Mouse (Mus musculus) embryonic facial prominence, embryonic 14.5 days (tissue): Measurements from ENCODE around the gene Jazf1. TPM values are rescaled to one million over a fixed set of nuclear protein-coding genes. Genes with fewer than 3 reads are reported as not detected.

Experiments
- ATAC-seq: fragments of 200-750 bp; cut with Nextera tagmentation; 2 replicates; pipeline ENCODE4 v1.8.0; 2017; ENCODE audit warnings: low read depth, moderate number of reproducible peaks, moderate TSS enrichment
- DNase-seq: peaks from one replicate; pipeline ENCODE4 v3.0.0-alpha.2; 2015; ENCODE audit warnings: low spot score
- H3K27ac ChIP-seq: fragments of 300-500 bp; sonication (generic); replicated peaks from 2 replicates; pipeline ENCODE4 v1.5.1; 2014; ENCODE audit warnings: low read depth, mild to moderate bottlenecking, low read length, moderate library complexity
- H3K27me3 ChIP-seq: fragments of 300-500 bp; sonication (generic); replicated peaks from 2 replicates; pipeline ENCODE4 v1.6.1; 2014; ENCODE audit warnings: low read length; ENCODE audit not compliant: control insufficient read depth, insufficient read depth
- H3K36me3 ChIP-seq: fragments of 300-500 bp; sonication (generic); 2 replicates; pipeline ENCODE4 v1.6.1; 2014; ENCODE audit warnings: low read length, mixed read lengths; ENCODE audit not compliant: control insufficient read depth, insufficient read depth
- H3K4me1 ChIP-seq: fragments of 300-500 bp; sonication (generic); 2 replicates; pipeline ENCODE4 v1.6.1; 2014; ENCODE audit warnings: antibody characterized with exemption, low read length; ENCODE audit not compliant: control insufficient read depth, insufficient read depth
- H3K4me2 ChIP-seq: fragments of 300-500 bp; sonication (generic); 2 replicates; pipeline ENCODE4 v1.6.1; 2014; ENCODE audit warnings: low read depth, mild to moderate bottlenecking, low read length, moderate library complexity, mixed read lengths
- H3K4me3 ChIP-seq: fragments of 300-500 bp; sonication (generic); 2 replicates; pipeline ENCODE4 v1.5.1; 2014; ENCODE audit warnings: low read depth, mild to moderate bottlenecking, low read length
- H3K9ac ChIP-seq: fragments of 300-500 bp; sonication (generic); 2 replicates; pipeline ENCODE4 v1.6.1; 2014; ENCODE audit warnings: low read depth, mild to moderate bottlenecking, low read length, moderate library complexity, mixed read lengths
- H3K9me3 ChIP-seq: fragments of 300-500 bp; sonication (generic); 2 replicates; pipeline ENCODE4 v1.6.1; 2016; ENCODE audit warnings: low read length; ENCODE audit not compliant: control insufficient read depth
- WGBS: fragments of 180-500 bp; shearing (Covaris S2); extraction: QIAGEN DNeasy Blood & Tissue Kit; methylation state at CpG from one replicate; pipeline ENCODE4 v1.1.7; 2014; 5-methylcytosine and 5-hydroxymethylcytosine counted together
- polyA plus RNA-seq: library from polyadenylated mRNA; unstranded; fragments of >200 nt; fragmentation: Nextera tagmentation; extraction: Ambion mirVana; gene quantifications from 2 replicates; pipeline ENCODE4 v1.2.1, GENCODE M21; 2014

Gene Jazf1
- polyA plus RNA-seq, 1 experiment from 2014 or later = 17.2 TPM

- DNase-seq (no peak), ATAC-seq (no peak)
- Histone ChIP-seq H3K27me3 (no peaks in the 10 kb centered on the region), H3K9ac (no peak overlapping the region), H3K4me1 (no peaks in the 10 kb centered on the region), H3K4me3 (no peak overlapping the region), H3K4me2 (no peak overlapping the region), H3K9me3 (no peaks in the 10 kb centered on the region), H3K27ac (no peak overlapping the region), H3K36me3 (no peaks in the 10 kb centered on the region)
- 85% methylated on average over 4 of the region's 4 CpGs for WGBS
Observed at GRCm38 (mm10) chr6:52903226-52903960, 165.0 kb downstream of the Jazf1 start.

- ATAC-seq (no peak), DNase-seq (no peak)
- H3K9ac ChIP-seq = no peak overlapping the region
- peaks cover 1% of the 10 kb centered on the region; the same call in 1 of the 2 replicates for H3K4me1 ChIP-seq
- H3K36me3 ChIP-seq = no peaks in the 10 kb centered on the region
- H3K4me3 ChIP-seq = no peak overlapping the region
- no peaks in the 10 kb centered on the region for H3K9me3 ChIP-seq
- H3K27ac ChIP-seq = no peak overlapping the region
- 86% methylated on average over 3 of the region's 3 CpGs for WGBS
- no peak overlapping the region for H3K4me2 ChIP-seq
- H3K27me3 ChIP-seq = no peaks in the 10 kb centered on the region
Observed at GRCm38 (mm10) chr6:52899574-52900245, 168.7 kb downstream of the Jazf1 start.

DNA sequence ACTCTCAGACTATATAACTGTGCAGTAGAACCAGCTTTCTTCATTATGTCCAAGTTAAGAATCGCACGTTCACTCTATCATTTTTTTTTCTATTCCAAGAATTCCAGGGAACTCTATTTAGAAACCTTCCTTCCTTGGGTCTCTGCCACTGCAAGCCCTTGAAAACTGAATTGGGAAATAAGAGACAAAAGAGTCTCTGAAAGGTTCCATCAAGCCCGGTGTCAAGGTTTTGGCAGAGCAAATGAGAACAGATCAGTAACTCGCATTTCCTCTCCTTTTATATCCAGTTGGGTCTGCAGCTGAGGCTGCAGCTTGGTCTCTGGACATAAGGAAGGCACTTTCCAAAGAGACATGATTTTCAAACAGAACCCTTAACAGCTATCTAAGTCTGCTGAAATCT is 173.4 kb downstream of the Jazf1 start:
- H3K4me1 ChIP-seq = peaks cover 5% of the 10 kb centered on the region; the same call in 1 of the 2 replicates
- no peaks in the 10 kb centered on the region for H3K27me3 ChIP-seq
- H3K4me2 ChIP-seq = no peak overlapping the region
- H3K4me3 ChIP-seq = no peak overlapping the region
- DNase-seq = no peak
- H3K9ac ChIP-seq = no peak overlapping the region
- no peaks in the 10 kb centered on the region for H3K9me3 ChIP-seq
- no peaks in the 10 kb centered on the region for H3K36me3 ChIP-seq
- no peak overlapping the region for H3K27ac ChIP-seq
- WGBS = 71% methylated on average over 4 of the region's 4 CpGs
- ATAC-seq = no peak

DNA sequence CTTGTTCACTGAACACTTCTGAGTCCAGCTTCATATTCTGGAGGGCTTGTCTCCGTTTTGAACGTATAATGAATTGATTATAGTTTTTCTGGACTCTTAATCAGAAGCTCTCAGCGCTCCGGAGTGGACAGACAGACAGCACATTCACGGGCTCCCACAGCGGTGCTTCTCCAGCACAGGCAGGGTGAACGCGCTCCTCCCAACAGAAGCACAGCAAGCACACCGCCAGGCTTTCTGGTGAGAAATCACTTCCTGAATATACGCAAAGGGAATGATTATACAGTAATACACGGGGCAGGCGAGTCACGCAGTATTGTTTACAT is 174.0 kb downstream of the Jazf1 start:
- no peak overlapping the region for H3K4me2 ChIP-seq
- DNase-seq = peak; percentile 35
- no peaks in the 10 kb centered on the region for H3K9me3 ChIP-seq
- H3K9ac ChIP-seq = no peak overlapping the region
- H3K27me3 ChIP-seq = no peaks in the 10 kb centered on the region
- no peak overlapping the region for H3K4me3 ChIP-seq
- H3K27ac ChIP-seq = no peak overlapping the region
- no peaks in the 10 kb centered on the region for H3K36me3 ChIP-seq
- H3K4me1 ChIP-seq = peaks cover 5% of the 10 kb centered on the region; the same call in 1 of the 2 replicates
- peak; percentile 37; the same call in 1 of the 2 replicates for ATAC-seq
- 61% methylated on average over 13 of the region's 13 CpGs for WGBS

DNA sequence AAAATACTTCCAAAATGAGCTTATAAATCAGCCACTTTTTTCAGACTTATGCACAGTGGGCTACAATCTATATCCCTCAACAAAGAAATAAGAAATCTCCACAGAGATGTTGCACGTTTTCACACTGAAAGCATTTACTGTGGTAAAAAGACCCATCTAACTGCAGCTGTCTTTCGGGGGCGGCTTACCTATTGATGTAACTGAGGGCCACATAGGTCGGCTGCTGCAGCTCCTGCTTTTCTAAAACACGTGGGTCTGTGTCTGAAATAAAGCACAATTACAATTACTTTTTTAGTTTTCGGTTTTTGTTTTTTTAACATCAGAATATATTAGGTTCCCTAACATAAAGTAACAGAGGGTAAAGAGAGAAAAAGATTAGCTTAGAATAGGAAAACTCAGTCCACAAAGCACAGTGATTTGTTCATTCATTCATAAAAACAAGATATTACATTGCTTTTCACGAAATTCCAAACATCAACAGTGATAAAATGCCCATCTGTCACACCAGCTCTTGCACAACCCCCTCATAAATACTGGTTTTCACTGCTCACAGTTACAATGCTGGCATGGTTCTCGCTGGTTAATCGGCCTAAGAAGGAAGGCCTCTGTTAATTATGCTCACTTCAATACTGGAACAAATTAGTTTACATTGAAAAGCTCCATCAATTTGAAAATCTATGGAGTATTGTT is 174.5 kb downstream of the Jazf1 start:
- no peak overlapping the region for H3K4me3 ChIP-seq
- H3K27ac ChIP-seq = no peak overlapping the region
- H3K4me1 ChIP-seq = peaks cover 5% of the 10 kb centered on the region; the same call in 1 of the 2 replicates
- no peaks in the 10 kb centered on the region for H3K27me3 ChIP-seq
- H3K36me3 ChIP-seq = no peaks in the 10 kb centered on the region
- ATAC-seq (no peak; the same call in 1 of the 2 replicates), DNase-seq (peak; percentile 55)
- WGBS = 46% methylated on average over 9 of the region's 9 CpGs
- H3K4me2 ChIP-seq = no peak overlapping the region
- H3K9ac ChIP-seq = no peak overlapping the region
- no peaks in the 10 kb centered on the region for H3K9me3 ChIP-seq

DNA sequence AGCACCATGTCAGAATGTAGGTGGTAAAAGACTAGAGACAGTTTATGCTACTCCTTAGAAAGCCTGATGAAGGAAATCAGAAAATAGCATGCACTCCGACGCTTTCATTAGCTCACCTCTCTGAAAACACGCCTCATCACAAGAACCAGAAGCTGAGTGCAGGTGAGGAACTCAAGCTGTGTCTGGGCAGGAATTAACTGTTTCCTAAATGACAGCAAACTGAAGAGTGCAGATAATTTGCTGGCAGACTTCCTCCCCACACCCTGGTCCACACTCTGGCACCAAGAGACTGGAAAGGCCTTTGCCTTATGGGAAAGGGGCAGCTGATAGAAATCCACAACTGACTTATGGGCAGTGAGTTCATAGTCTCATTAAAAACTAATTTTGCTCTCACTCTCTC is 175.5 kb downstream of the Jazf1 start:
- Histone ChIP-seq H3K9me3 (no peaks in the 10 kb centered on the region), H3K36me3 (no peaks in the 10 kb centered on the region), H3K4me2 (no peak overlapping the region), H3K4me1 (peaks cover 5% of the 10 kb centered on the region; the same call in 1 of the 2 replicates), H3K27me3 (no peaks in the 10 kb centered on the region), H3K9ac (no peak overlapping the region), H3K27ac (no peak overlapping the region), H3K4me3 (no peak overlapping the region)
- ATAC-seq (no peak), DNase-seq (no peak)
- 82% methylated on average over 3 of the region's 3 CpGs for WGBS

GRCm38 (mm10) chr6:52887541-52888203 is 180.8 kb downstream of the Jazf1 start:
- no peaks in the 10 kb centered on the region for H3K27me3 ChIP-seq
- no peak for DNase-seq
- no peaks in the 10 kb centered on the region for H3K4me1 ChIP-seq
- H3K9ac ChIP-seq = no peak overlapping the region
- no peaks in the 10 kb centered on the region for H3K9me3 ChIP-seq
- H3K4me3 ChIP-seq = no peak overlapping the region
- H3K27ac ChIP-seq = no peak overlapping the region
- WGBS = 65% methylated on average over 4 of the region's 4 CpGs
- ATAC-seq = no peak
- H3K4me2 ChIP-seq = no peak overlapping the region
- H3K36me3 ChIP-seq = no peaks in the 10 kb centered on the region

GRCm38 (mm10) chr6:52883773-52884172 is 184.7 kb downstream of the Jazf1 start:
- WGBS = 65% methylated on average over 2 of the region's 2 CpGs

More at GRCm38 (mm10) chr6:52883773-52884172, 184.7 kb downstream of the Jazf1 start:
- Histone ChIP-seq H3K4me1 (no peaks in the 10 kb centered on the region), H3K27me3 (no peaks in the 10 kb centered on the region), H3K9me3 (peaks cover 7% of the 10 kb centered on the region; the same call in 1 of the 2 replicates), H3K4me2 (no peak overlapping the region), H3K27ac (no peak overlapping the region), H3K36me3 (no peaks in the 10 kb centered on the region), H3K9ac (no peak overlapping the region), H3K4me3 (no peak overlapping the region)
- DNase-seq (no peak), ATAC-seq (no peak)
